Mouse (Mus musculus) megakaryocyte, embryonic 14.5 days (primary cell): ENCODE measurements at regions not wholly inside any gene's neighbourhood (a gene's known extent, or its start where the extent isn't known, plus 50 kb on each side); places are given as distances from the start of the nearest gene placed in this dataset.

Source experiments
- FLI1 ChIP-seq: IDR thresholded peaks from 2 replicates; pipeline ENCODE4 v1.6.1; 2012; ENCODE audit warnings: low read length, inconsistent platforms, mixed read lengths
- GATA1 ChIP-seq: IDR thresholded peaks from 3 replicates; pipeline ENCODE4 v1.6.1; 2012; ENCODE audit warnings: mixed read lengths, low read length, inconsistent platforms, borderline replicate concordance

DNA sequence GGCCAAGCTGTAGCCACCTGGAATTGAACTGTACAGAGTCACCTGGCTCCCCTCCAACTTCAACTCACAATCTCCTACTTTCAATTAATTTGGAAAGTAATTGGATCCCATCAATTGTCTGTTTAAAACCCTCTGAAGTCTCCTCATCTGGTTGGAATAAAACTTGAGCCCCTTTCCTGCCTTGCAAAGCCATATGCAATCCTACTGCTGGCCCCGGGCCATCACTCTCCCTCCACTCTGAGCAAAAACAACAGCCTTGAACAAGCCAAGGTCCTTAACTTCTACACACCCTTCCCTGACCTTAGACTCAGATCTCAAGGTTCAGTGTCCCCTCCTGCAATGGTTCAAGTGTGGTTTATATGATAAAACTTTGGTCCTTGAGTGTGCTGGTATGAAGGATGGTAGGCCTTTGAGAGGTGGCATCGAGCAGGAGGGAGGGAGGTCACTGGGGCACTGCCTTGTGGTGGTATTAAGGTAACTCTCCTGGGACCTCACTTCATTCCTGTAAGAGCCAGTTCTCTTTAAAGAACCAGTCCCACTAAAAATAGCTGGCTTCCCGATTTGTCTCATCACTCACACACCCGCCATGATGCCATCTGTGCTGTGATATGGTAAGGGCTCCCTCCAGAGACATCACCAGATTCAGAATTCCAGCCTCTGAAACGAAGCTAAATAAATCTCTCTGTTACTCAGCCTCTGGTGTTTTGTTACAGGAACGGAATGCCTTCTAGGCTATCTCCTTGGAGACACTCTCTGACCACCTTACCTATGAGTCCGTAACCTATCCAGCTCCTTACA is 112.0 kb upstream of the Zmiz1 start:
- no peak for TF ChIP-seq GATA1
- no peak for TF ChIP-seq FLI1
